Mouse (Mus musculus): ENCODE measurements at regions not wholly inside any gene's neighbourhood (a gene's known extent, or its start where the extent isn't known, plus 50 kb on each side); places are given as distances from the start of the nearest gene placed in this dataset.

DNA sequence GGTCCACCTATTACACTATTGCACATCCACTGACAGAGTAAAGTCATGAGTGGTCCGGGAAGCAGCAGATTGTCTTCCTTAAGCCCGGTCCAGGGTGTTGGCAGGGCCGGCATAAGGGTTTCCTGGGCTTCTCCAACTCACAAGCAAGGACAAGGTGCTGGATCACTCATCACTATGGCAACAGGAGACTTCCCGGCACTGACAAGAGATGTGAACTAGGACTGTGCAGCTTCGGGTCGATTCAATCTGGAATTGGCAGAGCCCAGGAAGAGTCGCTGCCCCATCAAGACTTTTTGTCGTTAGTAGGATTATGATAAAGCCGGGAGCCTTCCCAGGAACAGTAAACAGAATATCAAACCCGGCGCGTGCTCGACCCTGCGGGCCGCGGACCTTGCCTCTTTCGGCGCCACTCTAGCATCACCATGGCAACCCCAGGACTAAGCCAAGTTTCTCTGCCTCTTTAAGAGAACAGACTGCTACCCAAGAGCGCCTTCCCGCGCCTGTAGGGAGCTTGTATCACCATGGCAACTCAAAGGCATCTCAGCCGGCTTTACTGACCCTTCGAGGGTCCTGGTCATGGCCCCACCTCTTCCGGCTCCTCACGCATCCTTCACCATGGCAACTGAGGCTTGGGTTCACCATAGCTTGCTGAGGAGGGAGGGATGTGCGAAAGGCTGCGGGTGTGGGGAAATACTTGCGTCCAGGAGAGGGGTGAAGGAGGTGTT lies 103.3 kb upstream of the Tgm3 start:
- DNase-seq (ENCODE audit: low read depth in 3 of 3, low spot score in 3 of 3) (no peak), ATAC-seq (ENCODE audit: insufficient read depth) (no peak)
- Histone ChIP-seq H3K9me3 (ENCODE audit: control insufficient read depth, low read length) (no peaks in the 10 kb centered on the region), H3K9ac (replicated peaks) (no peak overlapping the region), H3K36me3 (replicated peaks; ENCODE audit: control insufficient read depth, insufficient read depth, low read depth) (no peaks in the 10 kb centered on the region), H3K27me3 (ENCODE audit: control insufficient read depth, insufficient read depth, low read length) (no peaks in the 10 kb centered on the region; the same call in 1 of the 2 replicates), H3K4me2 (ENCODE audit: low read depth) (no peak overlapping the region), H3K27ac (no peak overlapping the region), H3K4me1 (replicated peaks; ENCODE audit: control insufficient read depth in 2 of 2, insufficient read depth in 2 of 2, low read length in 1 of 2) (no peaks in the 10 kb centered on the region), H3K4me3 (ENCODE audit: insufficient read depth in 1 of 2, low read depth in 2 of 2, low read length in 2 of 2) (no peak overlapping the region)
- 11% methylated on average over 28 of the region's 28 CpGs for WGBS (ENCODE audit: insufficient replicate concordance)
- no peak for TF ChIP-seq EP300 (IDR thresholded peaks at IDR 0.05; ENCODE audit: low read depth)
- TF ChIP-seq CTCF (IDR thresholded peaks at IDR 0.05; ENCODE audit: low read depth), result no peak

DNA sequence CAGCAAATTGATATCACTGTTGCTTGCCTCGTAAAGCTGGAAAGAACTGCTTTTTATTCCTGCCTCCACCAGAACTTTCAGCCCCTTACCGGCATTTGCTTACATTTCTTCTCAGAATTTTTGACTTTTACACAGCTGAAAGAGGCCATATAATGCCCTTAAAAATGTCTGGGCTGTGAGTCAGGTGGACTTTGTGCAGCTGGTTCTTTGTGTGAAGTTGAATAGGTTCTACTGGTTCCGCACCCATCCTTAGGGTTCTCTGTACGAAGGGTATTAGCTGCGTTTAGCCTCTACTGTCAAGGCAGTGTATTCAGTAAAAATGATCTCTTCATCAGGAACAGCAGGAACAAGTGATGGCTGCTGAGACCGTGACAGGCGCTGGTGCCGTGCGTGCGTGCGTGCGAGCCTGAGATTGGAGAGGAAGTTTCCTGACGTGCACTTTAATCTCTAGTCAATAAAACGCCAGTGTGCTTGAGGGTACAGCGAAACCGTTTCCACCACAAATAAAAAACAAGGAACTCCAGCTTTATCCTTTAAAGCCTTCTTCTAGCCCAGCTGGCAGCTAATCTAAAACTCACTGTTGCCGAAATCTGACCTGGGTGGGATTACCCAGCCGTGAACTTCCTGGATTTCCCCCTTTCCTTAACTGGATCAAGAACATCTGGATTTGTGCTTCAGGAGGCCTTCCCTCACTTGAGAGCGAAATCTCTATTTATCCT lies 100.8 kb upstream of the Tgm3 start:
- TF ChIP-seq CTCF (IDR thresholded peaks at IDR 0.05; ENCODE audit: low read depth) (no peak), EP300 (IDR thresholded peaks at IDR 0.05; ENCODE audit: low read depth) (no peak)
- Histone ChIP-seq H3K4me1 (replicated peaks; ENCODE audit: control insufficient read depth in 2 of 2, insufficient read depth in 2 of 2, low read length in 1 of 2) (no peaks in the 10 kb centered on the region), H3K27me3 (ENCODE audit: control insufficient read depth, insufficient read depth, low read length) (no peaks in the 10 kb centered on the region; the same call in 1 of the 2 replicates), H3K36me3 (replicated peaks; ENCODE audit: control insufficient read depth, insufficient read depth, low read depth) (no peaks in the 10 kb centered on the region), H3K27ac (no peak overlapping the region), H3K4me2 (ENCODE audit: low read depth) (no peak overlapping the region), H3K9me3 (ENCODE audit: control insufficient read depth, low read length) (no peaks in the 10 kb centered on the region), H3K4me3 (ENCODE audit: insufficient read depth in 1 of 2, low read depth in 2 of 2, low read length in 2 of 2) (no peak overlapping the region), H3K9ac (replicated peaks) (no peak overlapping the region)
- WGBS (ENCODE audit: insufficient replicate concordance), result 47% methylated on average over 19 of the region's 19 CpGs
- ATAC-seq (ENCODE audit: insufficient read depth) (no peak), DNase-seq (ENCODE audit: low read depth in 3 of 3, low spot score in 3 of 3) (no peak)

DNA sequence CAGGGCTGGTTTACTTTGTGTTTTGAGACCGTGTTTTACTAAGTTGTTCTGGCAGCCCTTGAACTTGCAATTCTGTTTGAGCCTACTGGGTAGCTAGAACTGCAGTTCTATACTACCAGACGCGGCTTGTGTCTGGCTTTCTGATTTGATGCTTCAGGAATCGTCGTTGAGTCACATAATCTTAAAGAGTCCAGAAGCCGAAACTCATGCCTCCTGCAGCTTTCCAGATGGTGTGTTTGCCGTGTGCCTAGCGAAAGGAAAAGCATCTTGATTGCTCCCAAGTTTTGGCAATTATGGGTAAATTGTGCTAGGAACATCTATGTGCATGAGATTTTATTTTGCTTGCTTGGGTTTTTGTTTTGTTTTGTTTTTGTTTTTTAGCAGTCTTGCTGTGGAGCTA lies 99.6 kb upstream of the Tgm3 start:
- H3K9ac ChIP-seq (replicated peaks), result no peak overlapping the region
- H3K36me3 ChIP-seq (replicated peaks; ENCODE audit: control insufficient read depth, insufficient read depth, low read depth), result no peaks in the 10 kb centered on the region
- ATAC-seq (ENCODE audit: insufficient read depth), result no peak
- H3K27me3 ChIP-seq (ENCODE audit: control insufficient read depth, insufficient read depth, low read length), result no peaks in the 10 kb centered on the region; the same call in 1 of the 2 replicates
- TF ChIP-seq CTCF (IDR thresholded peaks at IDR 0.05; ENCODE audit: low read depth) (no peak), EP300 (IDR thresholded peaks at IDR 0.05; ENCODE audit: low read depth) (no peak)
- no peak overlapping the region for H3K4me2 ChIP-seq (ENCODE audit: low read depth)
- no peak overlapping the region for H3K27ac ChIP-seq
- H3K4me3 ChIP-seq (ENCODE audit: insufficient read depth in 1 of 2, low read depth in 2 of 2, low read length in 2 of 2), result no peak overlapping the region
- no peaks in the 10 kb centered on the region for H3K4me1 ChIP-seq (replicated peaks; ENCODE audit: control insufficient read depth in 2 of 2, insufficient read depth in 2 of 2, low read length in 1 of 2)
- no peaks in the 10 kb centered on the region for H3K9me3 ChIP-seq (ENCODE audit: control insufficient read depth, low read length)
- DNase-seq (ENCODE audit: low read depth in 3 of 3, low spot score in 3 of 3), result no peak
- WGBS (ENCODE audit: insufficient replicate concordance), result 75% methylated on average over 8 of the region's 8 CpGs

DNA sequence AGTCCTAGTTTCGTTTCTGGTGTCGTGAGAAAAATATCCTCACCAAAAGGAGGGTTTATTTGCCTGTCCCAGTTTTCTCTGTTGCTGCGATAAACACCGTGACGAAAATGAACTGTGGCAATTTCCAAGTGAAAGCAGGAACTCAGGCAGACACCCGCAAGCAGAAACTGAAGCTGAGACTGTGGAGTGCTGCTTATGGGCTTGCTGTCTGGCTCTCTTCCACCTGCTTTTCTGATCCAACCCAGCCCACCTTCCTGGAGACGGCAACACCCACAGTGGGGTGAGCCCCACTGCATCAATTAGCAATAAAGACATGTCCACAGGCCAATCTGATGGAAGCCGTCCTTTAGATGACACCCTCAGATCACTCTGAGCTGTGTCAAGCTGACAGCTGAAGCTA lies 97.9 kb upstream of the Tgm3 start:
- Histone ChIP-seq H3K4me1 (replicated peaks; ENCODE audit: control insufficient read depth in 2 of 2, insufficient read depth in 2 of 2, low read length in 1 of 2) (no peaks in the 10 kb centered on the region), H3K4me2 (ENCODE audit: low read depth) (no peak overlapping the region), H3K9me3 (ENCODE audit: control insufficient read depth, low read length) (no peaks in the 10 kb centered on the region), H3K9ac (replicated peaks) (no peak overlapping the region), H3K27ac (no peak overlapping the region), H3K36me3 (replicated peaks; ENCODE audit: control insufficient read depth, insufficient read depth, low read depth) (no peaks in the 10 kb centered on the region), H3K4me3 (ENCODE audit: insufficient read depth in 1 of 2, low read depth in 2 of 2, low read length in 2 of 2) (no peak overlapping the region), H3K27me3 (ENCODE audit: control insufficient read depth, insufficient read depth, low read length) (no peaks in the 10 kb centered on the region; the same call in 1 of the 2 replicates)
- ATAC-seq (ENCODE audit: insufficient read depth) (no peak), DNase-seq (ENCODE audit: low read depth in 3 of 3, low spot score in 3 of 3) (no peak)
- WGBS (ENCODE audit: insufficient replicate concordance), result 67% methylated on average over 8 of the region's 8 CpGs
- TF ChIP-seq CTCF (IDR thresholded peaks at IDR 0.05; ENCODE audit: low read depth), result no peak
- TF ChIP-seq EP300 (IDR thresholded peaks at IDR 0.05; ENCODE audit: low read depth), result no peak

DNA sequence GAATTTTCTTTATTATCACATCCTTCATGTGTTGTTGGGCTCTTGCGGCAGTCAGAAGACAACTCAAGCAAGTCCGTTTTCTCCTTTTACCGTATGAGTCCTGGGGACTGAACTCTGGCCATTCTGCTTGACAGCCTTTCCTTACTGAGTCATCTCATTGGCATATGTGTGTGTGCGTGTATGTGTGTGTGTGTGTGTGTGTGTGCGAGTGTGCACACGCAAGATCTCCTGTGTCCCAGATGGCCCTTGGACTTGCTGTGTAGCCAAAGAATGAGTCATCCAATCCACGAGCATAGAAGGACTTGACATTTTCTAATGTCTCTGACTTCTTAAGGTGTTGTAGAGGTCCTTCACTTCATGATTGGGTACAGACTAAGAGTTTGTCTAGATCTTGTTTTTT lies 95.7 kb upstream of the Tgm3 start:
- no peak overlapping the region for H3K4me3 ChIP-seq (ENCODE audit: insufficient read depth in 1 of 2, low read depth in 2 of 2, low read length in 2 of 2)
- no peaks in the 10 kb centered on the region for H3K4me1 ChIP-seq (replicated peaks; ENCODE audit: control insufficient read depth in 2 of 2, insufficient read depth in 2 of 2, low read length in 1 of 2)
- H3K27me3 ChIP-seq (ENCODE audit: control insufficient read depth, insufficient read depth, low read length), result no peaks in the 10 kb centered on the region
- H3K4me2 ChIP-seq (ENCODE audit: low read depth), result no peak overlapping the region
- no peak for DNase-seq (ENCODE audit: low read depth in 3 of 3, low spot score in 3 of 3)
- H3K9ac ChIP-seq (replicated peaks), result no peak overlapping the region
- H3K9me3 ChIP-seq (ENCODE audit: control insufficient read depth, low read length), result no peaks in the 10 kb centered on the region
- TF ChIP-seq EP300 (IDR thresholded peaks at IDR 0.05; ENCODE audit: low read depth) (no peak), CTCF (IDR thresholded peaks at IDR 0.05; ENCODE audit: low read depth) (no peak)
- H3K27ac ChIP-seq, result no peak overlapping the region
- no peak for ATAC-seq (ENCODE audit: insufficient read depth)
- no peaks in the 10 kb centered on the region for H3K36me3 ChIP-seq (replicated peaks; ENCODE audit: control insufficient read depth, insufficient read depth, low read depth)
- WGBS (ENCODE audit: insufficient replicate concordance), result 75% methylated on average over 7 of the region's 7 CpGs

All from liver, embryonic 14.5 days (tissue).